Mouse (Mus musculus): ENCODE measurements around the gene Dlx3. TPM values are rescaled to one million over a fixed set of nuclear protein-coding genes. Genes with fewer than 3 reads are reported as not detected.

Dlx3 gene
- polyA plus RNA-seq, 1 experiment from 2014 or later, result 0.05 TPM

DNA sequence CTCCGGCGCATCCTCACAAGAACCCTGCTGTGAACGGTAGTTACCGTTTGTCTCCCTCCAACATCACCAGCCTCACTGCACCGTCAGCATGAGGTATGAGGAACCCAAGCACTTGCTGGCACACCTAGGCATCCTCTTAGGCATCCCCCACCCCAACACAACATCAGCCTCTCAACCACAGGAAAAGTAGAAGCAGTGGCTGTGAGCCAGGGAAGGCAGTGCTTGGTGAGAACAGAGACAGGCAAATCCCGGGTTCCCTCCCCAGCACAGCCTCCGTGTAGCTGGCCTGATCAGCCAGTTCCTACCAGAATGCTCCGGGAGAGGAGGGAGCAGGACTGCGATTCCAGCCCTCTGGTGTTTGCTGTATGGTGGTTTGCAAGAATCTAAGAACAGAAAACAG, 28.8 kb downstream of the Dlx3 start:
- 5% methylated on average over 9 of the region's 9 CpGs for WGBS
- Histone ChIP-seq H3K4me2 (replicated peaks; ENCODE audit: low read depth, low read length) (no peak overlapping the region), H3K4me3 (ENCODE audit: low read depth, low read length) (no peak overlapping the region), H3K9me3 (ENCODE audit: low read length) (no peaks in the 10 kb centered on the region), H3K9ac (replicated peaks; ENCODE audit: low read depth) (no peak overlapping the region), H3K27me3 (replicated peaks; ENCODE audit: insufficient read depth, low read length) (peaks cover 72% of the 10 kb centered on the region), H3K4me1 (ENCODE audit: insufficient read depth, low read depth, low read length) (peaks cover 16% of the 10 kb centered on the region), H3K36me3 (ENCODE audit: insufficient read depth, low read length) (no peaks in the 10 kb centered on the region), H3K27ac (ENCODE audit: low read length) (no peak overlapping the region)
- DNase-seq (ENCODE audit: low spot score) (no peak), ATAC-seq (no peak)
- no peak for TF ChIP-seq EP300 (IDR thresholded peaks at IDR 0.05)
- no peak for TF ChIP-seq CTCF (IDR thresholded peaks at IDR 0.05)

DNA sequence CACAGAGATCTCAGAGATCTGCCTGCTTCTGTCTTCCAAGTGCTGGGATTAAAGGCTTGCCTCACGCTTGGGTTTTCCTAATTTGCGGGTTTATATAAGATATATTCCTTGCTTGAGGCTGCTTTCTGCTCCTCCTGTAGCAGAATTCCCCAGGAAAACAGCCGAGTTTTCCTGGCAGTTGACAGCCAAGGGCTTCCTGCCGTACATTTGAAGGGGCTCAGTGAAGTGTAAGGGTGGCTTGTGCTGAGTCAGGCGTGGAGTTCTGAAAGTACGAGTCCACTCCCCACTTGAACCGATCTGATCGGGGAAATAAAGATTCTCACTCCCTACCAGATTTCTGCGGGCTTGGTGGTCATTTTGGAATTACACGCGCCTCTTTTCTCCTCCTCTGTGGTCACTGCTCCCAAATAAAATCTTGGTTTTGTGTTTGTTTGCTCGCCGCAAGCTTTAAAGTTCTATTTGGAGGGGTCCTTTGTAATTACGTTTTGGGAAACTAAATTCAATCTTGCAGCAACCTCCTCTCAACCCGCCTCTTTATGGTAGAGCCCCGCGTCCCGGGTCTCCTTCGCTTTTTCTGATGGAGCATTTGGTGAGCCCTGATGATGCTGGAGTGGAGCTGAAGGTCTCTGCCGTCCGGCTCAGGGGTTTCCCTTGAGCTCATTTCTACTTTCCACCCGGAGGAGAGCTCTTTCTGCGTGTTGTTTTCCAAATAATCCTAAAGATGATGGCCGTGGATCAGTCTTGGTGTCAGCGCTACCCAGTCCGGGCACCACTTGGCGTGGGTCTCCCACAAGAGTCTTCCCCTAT, 29.7 kb downstream of the Dlx3 start:
- Histone ChIP-seq H3K27ac (ENCODE audit: low read length) (no peak overlapping the region), H3K9ac (replicated peaks; ENCODE audit: low read depth) (no peak overlapping the region), H3K4me3 (ENCODE audit: low read depth, low read length) (no peak overlapping the region), H3K36me3 (ENCODE audit: insufficient read depth, low read length) (no peaks in the 10 kb centered on the region), H3K9me3 (ENCODE audit: low read length) (no peaks in the 10 kb centered on the region), H3K4me1 (ENCODE audit: insufficient read depth, low read depth, low read length) (peaks cover 16% of the 10 kb centered on the region), H3K4me2 (replicated peaks; ENCODE audit: low read depth, low read length) (no peak overlapping the region), H3K27me3 (replicated peaks; ENCODE audit: insufficient read depth, low read length) (peaks cover 64% of the 10 kb centered on the region)
- DNase-seq (ENCODE audit: low spot score), result no peak
- 2% methylated on average over 27 of the region's 27 CpGs for WGBS
- no peak for ATAC-seq
- no peak for TF ChIP-seq CTCF (IDR thresholded peaks at IDR 0.05)
- no peak for TF ChIP-seq EP300 (IDR thresholded peaks at IDR 0.05)

DNA sequence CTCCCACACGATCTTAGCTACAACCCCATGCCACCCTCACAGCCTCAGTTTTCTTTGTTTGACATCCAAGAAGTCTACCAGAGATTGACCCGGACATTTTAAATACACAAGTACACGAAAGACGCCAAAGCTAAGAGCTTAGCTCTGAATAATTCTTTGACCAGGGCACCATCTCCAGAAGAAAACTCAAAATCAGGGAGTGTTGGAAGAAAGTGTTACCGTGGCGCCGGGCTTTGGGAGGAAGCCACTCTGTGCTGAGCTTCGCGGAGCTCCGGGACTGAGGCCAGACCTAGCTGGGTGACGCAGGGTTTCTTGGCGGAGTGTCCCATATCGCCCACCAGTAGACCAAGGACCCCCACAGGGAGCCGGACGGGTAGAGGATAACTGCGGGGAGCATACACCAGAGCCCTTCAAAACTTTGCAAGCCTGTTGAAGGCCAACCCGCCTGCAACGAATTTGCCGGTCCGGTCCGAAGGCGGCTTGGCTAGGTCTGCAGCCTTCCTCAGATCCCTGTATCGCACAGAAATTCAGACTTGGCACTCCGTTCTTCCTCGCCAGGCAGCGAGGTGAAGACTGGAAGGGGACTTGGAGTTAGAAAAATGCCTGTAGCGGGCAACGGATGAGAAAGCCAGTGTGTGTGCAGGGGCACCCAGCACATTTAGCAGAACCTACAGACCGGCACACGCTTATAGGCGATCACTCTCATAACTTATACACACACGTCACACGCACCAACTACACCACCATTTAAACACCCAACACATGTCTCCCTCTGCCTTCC, 30.5 kb downstream of the Dlx3 start:
- no peak overlapping the region for H3K9ac ChIP-seq (replicated peaks; ENCODE audit: low read depth)
- no peaks in the 10 kb centered on the region for H3K9me3 ChIP-seq (ENCODE audit: low read length)
- H3K27me3 ChIP-seq (replicated peaks; ENCODE audit: insufficient read depth, low read length), result peaks cover 57% of the 10 kb centered on the region
- no peaks in the 10 kb centered on the region for H3K36me3 ChIP-seq (ENCODE audit: insufficient read depth, low read length)
- peaks cover 12% of the 10 kb centered on the region for H3K4me1 ChIP-seq (ENCODE audit: insufficient read depth, low read depth, low read length)
- no peak overlapping the region for H3K27ac ChIP-seq (ENCODE audit: low read length)
- ATAC-seq (no peak), DNase-seq (ENCODE audit: low spot score) (no peak)
- no peak overlapping the region for H3K4me2 ChIP-seq (replicated peaks; ENCODE audit: low read depth, low read length)
- TF ChIP-seq CTCF (IDR thresholded peaks at IDR 0.05) (no peak), EP300 (IDR thresholded peaks at IDR 0.05) (no peak)
- no peak overlapping the region for H3K4me3 ChIP-seq (ENCODE audit: low read depth, low read length)
- WGBS, result 2% methylated on average over 33 of the region's 33 CpGs

DNA sequence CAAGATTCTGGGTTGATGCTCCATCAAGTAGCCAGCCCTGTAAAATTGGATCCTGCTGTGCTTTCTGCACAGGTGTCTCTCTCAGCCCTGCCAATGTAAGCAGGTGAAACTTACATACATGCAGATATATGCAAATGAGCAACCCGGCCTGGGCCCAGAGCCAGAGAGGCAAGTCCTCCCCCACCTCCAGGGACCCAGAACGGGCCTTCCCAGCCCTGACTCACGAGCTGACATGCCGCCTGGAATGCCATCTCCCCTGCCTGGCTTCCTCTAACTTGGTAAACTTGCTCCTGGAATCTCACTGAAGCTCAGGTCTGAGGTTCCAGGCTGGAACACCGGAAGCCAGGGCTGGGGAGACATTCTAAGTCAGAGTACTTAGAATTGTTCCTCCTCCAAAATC, 33.2 kb downstream of the Dlx3 start:
- H3K27me3 ChIP-seq (replicated peaks; ENCODE audit: insufficient read depth, low read length), result peaks cover 36% of the 10 kb centered on the region
- 45% methylated on average over 5 of the region's 5 CpGs for WGBS

DNA sequence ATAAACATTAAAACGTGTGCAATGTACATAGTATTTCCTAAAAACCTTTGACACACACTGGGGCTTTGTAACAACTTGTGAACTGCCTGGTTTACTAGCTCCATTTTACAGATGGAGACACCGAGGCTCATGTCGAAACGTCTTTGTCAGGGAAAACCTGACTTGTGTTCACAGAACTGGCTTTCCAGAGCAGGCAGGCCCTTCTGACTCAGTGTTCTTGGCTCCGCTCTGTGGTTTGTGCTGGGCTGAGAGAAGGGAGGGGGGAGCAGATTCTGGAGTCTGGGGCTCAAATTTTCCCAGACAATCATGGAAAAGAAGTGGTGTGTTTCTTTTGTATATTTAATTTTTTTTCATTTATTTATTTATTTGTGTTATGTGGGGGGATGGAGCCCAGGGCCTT, 33.8 kb downstream of the Dlx3 start:
- Histone ChIP-seq H3K27me3 (replicated peaks; ENCODE audit: insufficient read depth, low read length) (peaks cover 31% of the 10 kb centered on the region), H3K4me2 (replicated peaks; ENCODE audit: low read depth, low read length) (no peak overlapping the region), H3K4me3 (ENCODE audit: low read depth, low read length) (no peak overlapping the region), H3K9me3 (ENCODE audit: low read length) (no peaks in the 10 kb centered on the region), H3K36me3 (ENCODE audit: insufficient read depth, low read length) (no peaks in the 10 kb centered on the region), H3K27ac (ENCODE audit: low read length) (no peak overlapping the region), H3K4me1 (ENCODE audit: insufficient read depth, low read depth, low read length) (peaks cover 6% of the 10 kb centered on the region; the same call in 1 of the 2 replicates), H3K9ac (replicated peaks; ENCODE audit: low read depth) (no peak overlapping the region)
- WGBS, result 70% methylated on average over 5 of the region's 5 CpGs
- ATAC-seq, result no peak
- no peak for TF ChIP-seq EP300 (IDR thresholded peaks at IDR 0.05)
- TF ChIP-seq CTCF (IDR thresholded peaks at IDR 0.05), result no peak
- no peak for DNase-seq (ENCODE audit: low spot score)

More for the DNA sequence above, 33.2 kb downstream of the Dlx3 start:
- ATAC-seq, result no peak
- DNase-seq (ENCODE audit: low spot score), result no peak
- Histone ChIP-seq H3K4me3 (ENCODE audit: low read depth, low read length) (no peak overlapping the region), H3K27ac (ENCODE audit: low read length) (no peak overlapping the region), H3K9me3 (ENCODE audit: low read length) (no peaks in the 10 kb centered on the region), H3K4me1 (ENCODE audit: insufficient read depth, low read depth, low read length) (peaks cover 6% of the 10 kb centered on the region; the same call in 1 of the 2 replicates), H3K36me3 (ENCODE audit: insufficient read depth, low read length) (no peaks in the 10 kb centered on the region), H3K9ac (replicated peaks; ENCODE audit: low read depth) (no peak overlapping the region), H3K4me2 (replicated peaks; ENCODE audit: low read depth, low read length) (no peak overlapping the region)
- TF ChIP-seq EP300 (IDR thresholded peaks at IDR 0.05) (no peak), CTCF (IDR thresholded peaks at IDR 0.05) (no peak)

DNA sequence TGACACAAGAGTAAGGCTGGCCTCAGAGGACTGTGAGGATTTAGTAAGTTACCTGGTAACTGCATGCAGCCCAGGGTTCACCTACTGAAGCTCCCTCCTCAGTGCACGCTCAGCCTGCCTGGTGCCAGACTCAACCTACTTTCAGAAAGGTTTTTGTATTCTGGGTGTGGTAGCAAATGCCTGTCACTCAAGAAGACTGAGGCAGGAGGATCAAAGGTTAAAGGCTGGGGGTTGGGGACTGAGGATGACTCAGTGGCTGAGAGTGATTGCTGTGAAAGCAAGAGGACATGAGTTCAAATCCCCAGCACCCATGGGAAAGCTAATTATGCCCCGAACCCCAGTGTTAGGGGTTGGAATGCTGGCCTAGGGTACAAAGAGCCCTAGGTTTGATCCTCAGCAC, 35.6 kb downstream of the Dlx3 start:
- Histone ChIP-seq H3K4me2 (replicated peaks; ENCODE audit: low read depth, low read length) (no peak overlapping the region), H3K9ac (replicated peaks; ENCODE audit: low read depth) (no peak overlapping the region), H3K9me3 (ENCODE audit: low read length) (no peaks in the 10 kb centered on the region), H3K27me3 (replicated peaks; ENCODE audit: insufficient read depth, low read length) (peaks cover 12% of the 10 kb centered on the region), H3K36me3 (ENCODE audit: insufficient read depth, low read length) (no peaks in the 10 kb centered on the region), H3K27ac (ENCODE audit: low read length) (no peak overlapping the region), H3K4me1 (ENCODE audit: insufficient read depth, low read depth, low read length) (peaks cover under 1% of the 10 kb centered on the region; the same call in 1 of the 2 replicates), H3K4me3 (ENCODE audit: low read depth, low read length) (no peak overlapping the region)
- ATAC-seq, result no peak
- 89% methylated on average over 2 of the region's 2 CpGs for WGBS
- DNase-seq (ENCODE audit: low spot score), result no peak
- TF ChIP-seq EP300 (IDR thresholded peaks at IDR 0.05) (no peak), CTCF (IDR thresholded peaks at IDR 0.05) (no peak)

Data from lung, postnatal 0 days (tissue).